Mouse (Mus musculus) MEL (cell line): ENCODE results near the gene Bex3. TPM values are rescaled to one million over a fixed set of nuclear protein-coding genes. Genes with fewer than 3 reads are reported as not detected.
A peak's percentile ranks its signal among the peaks of the same experiment; 100 is the strongest.
"Not testable (repeated sequence)": the region's sequence is repeated elsewhere in the genome, so short reads cannot be mapped to it uniquely, and the experiment has no call there.

Experiments used
- DNase-seq: peaks from one replicate; pipeline ENCODE4 v3.0.0; 2011; ENCODE audit warnings: low read depth, low spot score
- H3K27ac ChIP-seq: 2 replicates; pipeline ENCODE4 v1.5.1; 2012; ENCODE audit warnings: low read depth, mild to moderate bottlenecking, control low read depth, low read length, moderate library complexity; ENCODE audit not compliant: control insufficient read depth
- H3K27me3 ChIP-seq, 2 experiments: fragments of 150-350 bp in 1 of 2; sonication (generic) in 1 of 2; 2 replicates each; pipeline ENCODE4 v1.6.1; 2012; ENCODE audit warnings: low read length in 2 of 2, mild to moderate bottlenecking in 2 of 2, improper control_type of control experiment in 1 of 2, moderate library complexity in 1 of 2; ENCODE audit not compliant: insufficient read depth in 2 of 2, control insufficient read depth in 1 of 2
- H3K36me3 ChIP-seq, 2 experiments: 2 replicates each; pipeline ENCODE4 v1.6.1; 2012 to 2014; ENCODE audit warnings: low read length in 2 of 2, improper control_type of control experiment in 1 of 2, inconsistent platforms in 1 of 2, mild to moderate bottlenecking in 1 of 2; ENCODE audit not compliant: insufficient read depth in 2 of 2, control insufficient read depth in 1 of 2
- H3K4me1 ChIP-seq, 2 experiments: fragments of 150-350 bp in 1 of 2; sonication (generic) in 1 of 2; 2 replicates each; pipeline ENCODE4 v1.6.1; 2012; ENCODE audit warnings: low read length in 2 of 2, improper control_type of control experiment in 1 of 2, mild to moderate bottlenecking in 1 of 2; ENCODE audit not compliant: insufficient read depth in 2 of 2, control insufficient read depth in 1 of 2
- H3K4me3 ChIP-seq, 2 experiments: fragments of 150-350 bp in 1 of 2; sonication (generic) in 1 of 2; 2 replicates each; pipeline ENCODE4 v1.5.1; 2012; ENCODE audit warnings: low read depth in 2 of 2, low read length in 2 of 2, mild to moderate bottlenecking in 2 of 2, moderate library complexity in 2 of 2, control low read depth in 1 of 2, improper control_type of control experiment in 1 of 2; ENCODE audit not compliant: control insufficient read depth in 1 of 2, insufficient read depth in 1 of 2
- H3K79me2 ChIP-seq: 2 replicates; pipeline ENCODE4 v1.6.1; 2012; ENCODE audit warnings: mild to moderate bottlenecking, low read length, moderate library complexity; ENCODE audit not compliant: control insufficient read depth, poor library complexity, insufficient read depth
- H3K9ac ChIP-seq: 2 replicates; pipeline ENCODE4 v1.6.1; 2012; ENCODE audit warnings: low read depth, mild to moderate bottlenecking, control low read depth, low read length, moderate library complexity; ENCODE audit not compliant: control insufficient read depth, poor library complexity, severe bottlenecking
- H3K9me3 ChIP-seq: fragments of 150-350 bp; sonication (generic); replicated peaks from 2 replicates; pipeline ENCODE4 v1.6.1; 2012; ENCODE audit warnings: mild to moderate bottlenecking, low read length, improper control_type of control experiment, moderate library complexity; ENCODE audit not compliant: insufficient read depth
- ELF1 ChIP-seq: IDR thresholded peaks from 2 replicates; pipeline ENCODE4 v1.6.1; 2014; ENCODE audit warnings: low read depth, mild to moderate bottlenecking, inconsistent platforms, low read length, improper control_type of control experiment, moderate library complexity
- KAT2A ChIP-seq: conservative IDR thresholded peaks from 2 replicates; pipeline ENCODE4 v1.6.1; 2012; ENCODE audit warnings: low read depth, low read length, improper control_type of control experiment, inconsistent platforms
- MAZ ChIP-seq: IDR thresholded peaks from 2 replicates; pipeline ENCODE4 v1.6.1; 2012; ENCODE audit warnings: low read depth, mild to moderate bottlenecking, inconsistent platforms, low read length, improper control_type of control experiment
- POLR2AphosphoS2 ChIP-seq: IDR thresholded peaks from 2 replicates; pipeline ENCODE4 v1.6.1; 2011; ENCODE audit warnings: low read length, improper control_type of control experiment
- RCOR1 ChIP-seq: IDR thresholded peaks from 2 replicates; pipeline ENCODE4 v1.6.1; 2012; ENCODE audit warnings: low read depth, mild to moderate bottlenecking, inconsistent platforms, low read length, improper control_type of control experiment
- UBTF ChIP-seq: IDR thresholded peaks from 2 replicates; pipeline ENCODE4 v1.6.1; 2012; ENCODE audit warnings: low read depth, mild to moderate bottlenecking, inconsistent platforms, low read length, improper control_type of control experiment, moderate library complexity, borderline replicate concordance; ENCODE audit not compliant: insufficient read depth
- ZC3H11A ChIP-seq: IDR thresholded peaks from 2 replicates; pipeline ENCODE4 v1.6.1; 2012; ENCODE audit warnings: low read depth, mild to moderate bottlenecking, inconsistent platforms, low read length, improper control_type of control experiment
- ZMIZ1 ChIP-seq: IDR thresholded peaks from 2 replicates; pipeline ENCODE4 v1.6.1; 2012; ENCODE audit warnings: low read depth, mild to moderate bottlenecking, inconsistent platforms, low read length, improper control_type of control experiment, moderate library complexity
- polyA plus RNA-seq, 2 experiments: library from polyadenylated mRNA; stranded (reverse) in 1 of 2; unstranded in 1 of 2; fragments of >175 nt in 1 of 2; fragments of >200 nt in 1 of 2; gene quantifications; 2 replicates each; pipeline versions ENCODE4 v1.2.1 to v1.2.4; 2012; ENCODE audit warnings: low replicate concordance in 2 of 2, low read depth in 1 of 2; ENCODE audit not compliant: insufficient read length in 2 of 2, insufficient read depth in 1 of 2, missing spikeins in 1 of 2
- total RNA-seq: library from RNA; depleted of rRNA; stranded (reverse); fragments of 300-350 nt; gene quantifications from 2 replicates; pipeline ENCODE4 v1.2.3, GENCODE M21; 2012; rRNA removed

Bex3 gene
- 153 and 164 TPM in 2 replicates for total RNA-seq
- polyA plus RNA-seq, result 100 to 1,000 TPM in 1 of 2 experiments, not detected in 1; 326 TPM

GRCm38 (mm10) chrX:136269743-136270392 lies at the start of gene Bex3:
Bex3 (plus strand) TSS chrX:136270253.
- peak within 1 kb of the TSS; percentile 49; the same call in 1 of the 2 replicates for H3K9ac ChIP-seq
- peaks cover 0 to 11% of the 10 kb centered on the region in 2 experiments; a peak in 1 of 4 replicates for H3K4me1 ChIP-seq
- peak; percentile 40 for DNase-seq
- H3K79me2 ChIP-seq, H3K9me3 ChIP-seq, H3K27ac ChIP-seq, H3K36me3 ChIP-seq, H3K27me3 ChIP-seq: not testable (repeated sequence)
- H3K4me3 ChIP-seq, result peak within 1 kb of the TSS; percentile 48 to 52; a peak in 3 of 4 replicates

- Histone ChIP-seq H3K9me3 (no peaks in the 10 kb centered on the region), H3K27me3 (peaks cover 2 to 18% of the 10 kb centered on the region in 2 experiments), H3K36me3 (no peaks in the 10 kb centered on the region), H3K4me1 (no peaks in the 10 kb centered on the region), H3K27ac (no peak overlapping the region), H3K4me3 (no peak overlapping the region), H3K79me2 (no peaks in the 10 kb centered on the region), H3K9ac (no peak overlapping the region)
- no peak for TF ChIP-seq ZMIZ1
- no peak for TF ChIP-seq RCOR1
- no peak for TF ChIP-seq MAZ
- TF ChIP-seq ZC3H11A, result no peak
- no peak for TF ChIP-seq POLR2AphosphoS2
- TF ChIP-seq ELF1, result no peak
- DNase-seq, result no peak
These were observed 46.3 kb upstream of the Bex3 start for GRCm38 (mm10) chrX:136223714-136224113.

- no peak for DNase-seq
- no peaks in the 10 kb centered on the region for H3K4me1 ChIP-seq
- no peak for TF ChIP-seq UBTF
- no peak for TF ChIP-seq KAT2A
- TF ChIP-seq RCOR1, result no peak
- TF ChIP-seq, all 39 proteins: peak for 0
These were observed 42.3 kb upstream of the Bex3 start for GRCm38 (mm10) chrX:136227768-136228167.

More at GRCm38 (mm10) chrX:136227768-136228167, 42.3 kb upstream of the Bex3 start:
- no peak overlapping the region for H3K4me3 ChIP-seq
- peaks cover 2 to 10% of the 10 kb centered on the region in 2 experiments; a peak in 3 of 4 replicates for H3K27me3 ChIP-seq
- H3K9ac ChIP-seq, result no peak overlapping the region
- H3K27ac ChIP-seq, result no peak overlapping the region
- H3K79me2 ChIP-seq, result no peaks in the 10 kb centered on the region
- H3K9me3 ChIP-seq, result no peaks in the 10 kb centered on the region
- no peaks in the 10 kb centered on the region for H3K36me3 ChIP-seq
